Mouse (Mus musculus) stomach, postnatal 0 days (tissue): Measurements from ENCODE around the gene Enpp4.

Experiments used
- CTCF ChIP-seq: IDR thresholded peaks from 2 replicates; pipeline ENCODE4 v1.5.1; 2016; ENCODE audit warnings: antibody characterized with exemption, low read depth, mild to moderate bottlenecking, moderate library complexity
- EP300 ChIP-seq: optimal IDR thresholded peaks from 2 replicates; pipeline ENCODE3; 2016; ENCODE audit warnings: antibody characterized with exemption

DNA sequence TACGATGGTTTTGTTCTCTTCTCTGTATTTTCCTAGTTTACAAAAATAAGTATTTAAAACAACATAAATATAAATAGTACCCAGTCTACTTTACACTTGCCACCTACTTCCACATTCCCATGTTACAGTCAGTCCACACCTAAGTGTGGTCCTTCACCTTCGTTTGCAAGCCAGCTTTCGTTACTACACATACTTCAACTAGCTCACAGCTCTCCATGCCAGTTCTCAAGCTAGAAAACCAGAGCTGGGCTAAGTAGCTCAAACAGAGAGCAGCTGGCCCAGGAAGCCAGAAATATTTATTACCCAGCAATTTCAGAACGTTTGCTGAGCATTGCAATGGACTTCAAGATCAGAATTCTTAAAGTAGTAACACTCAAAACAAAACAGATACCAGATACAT is 5.1 kb downstream of the Enpp4 start:
- TF ChIP-seq CTCF = no peak
- no peak for TF ChIP-seq EP300
